Mouse (Mus musculus) adrenal gland, adult (tissue): Measurements from ENCODE around the gene Lyrm7.

ENCODE experiments used
- DNase-seq, 2 experiments: peaks; one replicate each; pipeline ENCODE4 v3.0.0; 2022 to 2023; ENCODE audit warnings: low spot score in 1 of 2; ENCODE audit not compliant: inconsistent age in 2 of 2

Lyrm7 gene

DNA sequence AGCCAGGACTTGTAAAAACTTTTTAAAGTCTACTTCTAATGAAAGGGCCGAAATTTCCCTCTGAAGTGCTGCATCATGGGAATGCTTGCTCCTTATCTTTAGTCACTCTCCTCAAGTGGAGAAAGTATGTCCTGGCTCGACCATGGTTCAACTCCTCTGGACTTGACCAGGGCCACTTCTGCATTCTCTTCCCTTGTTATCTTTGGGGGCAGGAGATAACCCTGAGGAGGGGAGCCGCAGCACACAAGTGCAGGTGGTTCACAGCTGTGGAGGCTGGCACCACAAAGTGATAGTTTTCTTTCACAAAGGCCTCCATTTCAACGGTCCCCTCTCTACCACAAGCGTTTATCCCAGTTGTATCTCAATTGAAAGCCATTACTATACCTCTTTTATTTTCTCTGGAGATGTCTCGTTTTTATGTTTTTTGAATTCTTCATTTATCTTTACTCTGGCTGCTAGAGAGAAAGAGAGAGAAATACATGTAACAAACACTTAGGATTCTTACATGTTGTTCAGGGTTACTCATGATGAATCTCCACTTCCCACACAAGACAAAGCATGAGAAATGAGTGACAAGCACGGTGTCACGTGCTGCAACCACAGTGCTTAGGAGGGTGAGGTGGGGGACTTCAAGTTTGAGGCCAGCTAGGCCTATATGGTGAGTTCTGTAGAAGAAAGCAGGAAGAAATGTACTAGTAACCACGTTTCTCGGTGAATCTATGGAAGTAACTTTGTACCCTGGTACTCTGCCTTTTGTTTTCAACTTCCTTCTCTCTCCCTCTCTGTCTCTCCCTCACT, 10.6 kb downstream of the Lyrm7 start:
- no peak for DNase-seq

DNA sequence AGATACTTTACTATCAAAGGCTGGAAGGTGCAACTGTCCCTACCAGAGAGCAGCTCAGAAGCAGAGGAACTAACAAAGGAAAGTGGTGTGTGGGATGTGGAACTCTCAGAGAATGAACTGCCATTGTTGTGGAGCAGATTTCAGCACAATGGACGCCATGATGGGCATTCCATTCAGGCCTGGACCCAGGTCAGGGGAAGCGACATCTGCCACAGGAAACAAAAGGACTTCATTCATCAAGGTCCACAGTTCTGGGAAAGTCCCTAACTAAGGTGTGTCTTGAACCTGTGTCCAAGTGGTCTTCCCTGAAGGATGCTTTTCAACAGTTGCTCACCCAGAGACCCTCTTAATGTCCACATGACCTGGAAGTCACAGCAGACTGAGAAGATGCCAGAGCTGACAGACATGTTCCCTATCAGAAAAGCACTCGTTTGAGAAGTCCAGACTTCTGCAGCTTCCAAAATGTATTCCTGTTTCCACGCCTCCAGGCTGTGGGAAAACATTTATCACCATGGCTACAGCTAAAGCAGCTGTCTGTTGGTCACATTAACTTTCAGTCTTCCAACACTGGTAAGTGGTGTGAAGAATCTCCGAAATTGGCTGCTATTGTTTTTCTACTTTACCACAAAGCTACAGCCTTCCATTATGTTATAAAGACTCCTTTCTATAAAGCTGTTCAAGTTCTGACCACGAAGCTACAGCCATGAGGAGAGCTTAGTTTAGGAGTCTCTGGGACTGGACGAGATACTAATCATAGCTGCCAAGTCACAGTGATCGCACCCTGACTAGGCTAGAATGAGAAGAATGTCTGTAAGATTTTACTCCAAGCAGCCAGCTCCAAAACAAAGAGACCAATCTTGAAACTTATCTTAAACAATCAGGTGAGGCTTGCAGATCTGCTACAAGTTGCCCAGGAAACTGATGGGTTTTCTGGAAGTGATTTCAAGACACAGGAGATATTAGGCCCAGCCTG, 15.0 kb downstream of the Lyrm7 start:
- DNase-seq: no peak

DNA sequence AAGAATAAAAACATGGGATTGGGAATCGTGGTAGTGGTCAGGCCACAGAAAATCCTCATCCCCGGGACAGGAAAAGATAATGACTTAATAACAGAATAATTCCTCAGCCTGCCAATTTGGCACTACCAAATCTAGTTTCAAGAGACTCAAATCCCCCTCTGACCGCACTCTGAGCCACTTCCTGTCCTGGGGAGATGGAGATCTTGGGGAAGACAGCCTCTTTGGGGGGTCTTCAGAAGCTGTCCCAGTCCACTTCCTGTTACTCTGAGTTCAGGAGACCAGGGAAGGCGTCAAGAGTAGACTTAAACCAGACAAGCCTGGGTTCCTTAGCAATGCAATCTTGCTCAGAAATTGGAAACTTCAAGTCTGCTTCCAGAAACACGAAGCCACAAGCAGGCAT, 15.8 kb downstream of the Lyrm7 start:
- DNase-seq: no peak

DNA sequence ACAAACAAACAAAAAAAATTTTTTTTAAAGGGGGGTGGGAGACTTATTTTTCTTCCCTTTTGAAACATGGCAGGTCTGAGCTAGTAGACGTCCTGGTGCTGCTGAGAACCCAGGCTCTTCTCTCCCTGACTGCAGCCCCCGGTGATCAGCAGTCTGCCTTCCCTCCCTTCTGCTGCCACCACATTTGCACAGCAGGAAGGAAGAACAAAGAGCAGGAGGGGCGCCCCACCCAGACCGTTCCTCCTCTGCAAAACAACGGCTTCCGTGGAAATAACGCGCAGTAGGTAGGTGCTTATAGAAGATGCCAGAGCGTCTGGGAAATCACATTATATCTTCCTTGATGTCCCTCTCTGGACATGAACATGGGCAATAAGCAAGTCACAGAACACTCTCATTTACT, 16.3 kb downstream of the Lyrm7 start:
- no peak for DNase-seq

DNA sequence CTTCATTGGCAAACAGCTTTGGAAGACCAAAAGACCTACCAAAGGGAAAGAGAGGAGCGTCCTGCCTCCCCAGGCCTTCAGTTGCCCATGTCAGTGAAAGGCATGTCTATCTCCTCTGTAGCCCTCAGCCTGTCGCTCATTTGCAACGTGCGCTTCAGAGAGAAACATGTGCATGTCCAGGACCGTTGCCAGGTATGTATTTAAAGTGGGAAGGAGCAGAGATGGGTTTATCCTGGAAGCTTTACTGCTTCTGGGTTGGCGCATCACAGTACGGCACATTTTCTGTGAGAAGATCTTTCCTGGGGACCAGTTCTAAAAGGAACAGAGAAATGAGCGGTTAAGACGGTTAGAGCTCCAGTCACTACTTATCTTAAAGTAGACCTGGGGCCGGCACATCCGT, 19.8 kb downstream of the Lyrm7 start:
- no peak for DNase-seq

DNA sequence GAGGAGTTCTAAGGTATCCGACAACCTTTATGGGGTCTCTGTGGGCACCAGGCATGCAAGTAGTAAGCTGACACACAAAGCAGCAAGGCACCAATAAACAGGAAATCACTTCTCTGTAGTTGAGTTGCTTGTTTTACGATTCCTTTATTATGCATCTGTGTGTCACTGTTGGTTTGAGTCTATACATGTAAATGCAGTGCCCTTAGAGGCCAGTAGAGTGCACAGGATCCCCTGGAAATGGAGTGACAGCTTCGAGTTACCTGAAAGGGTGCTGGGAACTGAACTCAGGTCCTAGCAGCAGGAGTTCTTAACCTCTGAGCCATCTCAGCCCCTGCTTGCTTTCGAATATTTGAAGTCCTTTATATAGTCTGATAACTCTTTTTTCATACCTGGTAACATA, 21.0 kb downstream of the Lyrm7 start:
- no peak for DNase-seq

DNA sequence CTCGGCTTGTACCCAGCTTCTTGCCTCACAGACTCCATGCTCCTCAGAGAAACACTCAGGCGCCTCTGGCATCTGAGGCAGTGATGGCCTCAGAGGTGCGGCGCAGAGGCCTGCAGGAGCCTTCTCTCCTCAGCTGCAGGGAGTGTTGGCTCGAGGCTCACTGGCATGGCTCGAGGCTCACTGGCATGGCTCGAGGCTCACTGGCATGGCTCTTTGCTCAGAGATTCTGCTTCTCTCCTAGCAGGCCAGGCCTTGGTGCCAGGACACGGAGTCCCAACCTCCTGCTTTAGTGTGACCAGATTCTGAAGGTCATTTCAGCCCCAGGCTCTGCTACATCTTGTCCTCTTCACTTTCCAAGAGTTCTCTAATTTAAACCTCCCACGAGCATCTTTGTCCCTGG, 24.6 kb downstream of the Lyrm7 start:
- DNase-seq: peak in 1 of 2 experiments; percentile 42

DNA sequence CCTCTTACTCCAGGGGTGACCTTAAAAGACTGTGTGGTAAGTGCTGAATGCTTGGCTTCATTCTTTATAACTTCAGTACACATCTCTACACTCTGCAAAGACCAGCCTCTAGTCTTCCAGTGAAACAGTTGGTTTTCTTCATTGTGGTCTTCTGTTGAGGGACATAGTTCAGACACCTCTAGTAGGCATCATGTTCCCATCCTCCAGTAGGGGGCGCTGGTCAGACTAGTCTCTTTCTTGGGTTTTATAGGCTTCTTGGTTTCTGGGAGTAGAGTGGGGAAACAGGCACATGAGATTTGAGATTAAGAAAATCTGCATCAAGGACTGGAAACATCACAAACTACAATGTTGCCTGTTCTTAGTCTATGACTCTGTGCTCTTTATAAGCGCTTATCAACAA, 26.1 kb downstream of the Lyrm7 start:
- no peak for DNase-seq

DNA sequence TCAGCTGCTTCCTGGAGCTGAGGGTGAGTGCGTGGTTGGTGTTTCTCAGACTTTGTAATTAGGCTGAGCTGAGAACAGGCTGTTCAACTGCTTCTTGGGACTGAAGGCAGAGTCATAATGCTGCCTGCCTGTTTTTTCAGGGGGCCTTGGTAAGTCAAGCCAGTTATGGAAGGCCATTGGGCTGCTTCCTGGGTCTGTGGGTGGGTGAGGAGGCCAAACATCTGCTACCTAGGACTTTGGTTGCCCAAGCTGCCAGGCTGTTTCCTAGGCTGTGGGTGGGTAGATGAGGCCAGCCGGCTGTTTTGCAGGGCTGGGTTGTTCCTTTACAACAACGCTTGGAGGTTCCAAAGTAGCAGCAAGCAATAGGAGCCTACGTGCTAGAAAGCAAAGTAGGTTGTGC, 26.9 kb downstream of the Lyrm7 start:
- DNase-seq: no peak

DNA sequence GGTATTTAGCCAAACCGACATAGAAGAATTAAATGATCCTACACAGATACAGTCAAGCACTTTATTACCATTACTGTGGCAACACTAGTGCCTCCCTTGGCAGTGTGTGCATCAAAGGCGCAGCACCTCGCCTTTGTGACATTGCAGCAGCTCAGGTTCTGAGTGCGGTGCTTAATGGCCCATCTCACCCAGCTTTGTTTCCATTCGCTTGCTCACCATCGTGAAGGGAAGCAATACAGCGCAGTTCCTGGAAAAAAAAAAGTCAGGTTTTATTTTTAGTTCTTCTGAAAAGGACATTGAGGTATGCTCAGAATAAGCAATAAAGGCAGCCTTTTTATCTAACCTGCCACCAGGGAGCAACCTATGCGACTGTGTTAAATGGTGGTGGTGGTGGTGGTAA, 33.9 kb downstream of the Lyrm7 start:
- DNase-seq: no peak

DNA sequence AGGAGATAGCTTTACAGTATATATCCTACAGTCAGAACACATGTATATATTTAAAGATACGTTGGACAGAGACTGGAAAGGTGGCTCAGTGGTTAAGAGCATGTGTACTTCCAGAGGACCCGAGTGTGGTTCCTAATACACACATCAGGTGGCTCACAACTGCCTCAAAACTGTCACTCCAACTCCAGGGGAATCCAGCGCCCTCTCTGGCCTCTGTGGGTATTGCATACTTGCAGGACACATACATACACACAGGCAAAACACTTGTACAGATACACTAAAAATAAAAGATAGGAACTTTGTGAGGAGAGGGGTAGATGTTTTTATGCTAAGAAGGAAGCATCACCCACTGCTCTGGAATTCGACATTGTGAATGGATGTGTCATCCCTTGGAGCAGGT, 34.9 kb downstream of the Lyrm7 start:
- DNase-seq: no peak

DNA sequence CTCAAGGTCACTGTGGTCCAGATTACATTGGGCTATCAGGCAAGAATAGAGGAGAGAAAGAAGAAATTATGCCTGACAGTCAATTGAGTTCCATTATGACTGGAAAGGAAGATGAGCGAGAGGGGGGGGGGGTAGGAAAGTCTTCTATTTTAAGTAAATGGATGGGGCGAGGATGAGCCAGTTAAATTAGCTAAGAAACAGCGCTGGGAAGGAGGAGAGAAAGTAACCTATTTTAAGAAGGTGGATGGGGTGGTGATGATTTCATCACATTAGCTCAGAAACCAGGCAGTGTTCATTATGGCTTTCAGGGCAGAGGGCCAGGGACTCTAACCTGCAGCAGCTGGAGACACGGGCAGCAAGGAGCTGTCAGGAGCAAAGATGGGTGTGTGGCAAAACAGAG, 37.2 kb downstream of the Lyrm7 start:
- DNase-seq: no peak

DNA sequence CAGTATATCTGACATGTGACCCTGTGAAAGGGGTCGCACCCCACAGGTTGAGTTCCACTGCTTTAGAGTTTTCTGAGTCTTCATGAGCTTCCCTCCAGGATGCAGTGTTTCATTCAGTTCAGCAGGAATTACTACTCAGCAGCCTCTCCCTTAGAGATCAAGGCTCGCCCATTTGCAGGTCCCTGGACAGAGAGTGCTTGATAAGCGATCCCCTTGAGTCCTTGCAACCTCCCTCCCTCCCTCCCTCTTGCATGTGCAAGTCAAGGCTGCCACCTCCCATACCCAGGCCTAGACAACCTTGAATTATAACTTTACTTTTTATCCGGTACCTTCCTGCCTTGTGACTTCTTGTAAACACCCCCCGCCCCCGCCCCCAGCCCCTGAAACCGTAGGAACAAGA, 41.2 kb downstream of the Lyrm7 start:
- peak; percentile 29 to 55 for DNase-seq

DNA sequence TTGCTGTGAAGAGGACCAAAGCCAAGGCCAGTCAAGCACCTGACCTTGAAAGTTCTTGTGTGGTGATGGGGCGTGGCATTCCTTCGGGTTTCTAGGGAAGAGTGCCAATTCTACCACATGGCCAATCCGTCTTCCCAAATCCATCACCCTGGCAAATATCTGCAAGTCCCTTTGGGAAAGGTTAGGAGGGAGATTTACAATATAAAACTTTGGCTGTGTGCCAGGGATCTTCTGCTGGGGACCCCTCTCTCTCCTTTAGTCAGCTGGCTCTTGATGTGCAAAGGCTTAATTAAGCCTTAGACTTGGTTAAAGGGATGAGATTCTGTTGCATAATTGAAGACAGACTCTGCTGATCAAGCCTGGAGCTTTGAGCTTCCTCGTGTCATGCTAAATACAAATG, 43.3 kb downstream of the Lyrm7 start:
- no peak for DNase-seq

DNA sequence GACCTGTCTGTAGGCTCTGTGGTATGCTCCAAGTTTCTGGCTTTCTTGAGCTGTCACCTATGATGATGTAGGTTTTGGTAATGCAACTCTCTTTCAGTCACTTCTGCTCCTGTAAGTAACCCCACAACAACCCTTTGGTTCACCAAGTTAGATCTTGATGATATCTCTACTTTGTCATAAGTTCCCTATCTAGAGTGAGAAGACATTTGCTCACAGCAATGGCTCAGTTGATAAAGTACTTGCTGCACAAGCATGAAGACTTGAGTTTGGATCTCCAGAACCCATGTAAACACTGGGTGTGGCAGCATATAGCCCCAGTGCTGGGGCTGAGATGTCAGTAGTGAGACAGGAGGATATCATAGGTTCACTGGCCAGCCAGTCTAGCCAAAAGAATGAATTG, 45.1 kb downstream of the Lyrm7 start:
- DNase-seq: no peak

DNA sequence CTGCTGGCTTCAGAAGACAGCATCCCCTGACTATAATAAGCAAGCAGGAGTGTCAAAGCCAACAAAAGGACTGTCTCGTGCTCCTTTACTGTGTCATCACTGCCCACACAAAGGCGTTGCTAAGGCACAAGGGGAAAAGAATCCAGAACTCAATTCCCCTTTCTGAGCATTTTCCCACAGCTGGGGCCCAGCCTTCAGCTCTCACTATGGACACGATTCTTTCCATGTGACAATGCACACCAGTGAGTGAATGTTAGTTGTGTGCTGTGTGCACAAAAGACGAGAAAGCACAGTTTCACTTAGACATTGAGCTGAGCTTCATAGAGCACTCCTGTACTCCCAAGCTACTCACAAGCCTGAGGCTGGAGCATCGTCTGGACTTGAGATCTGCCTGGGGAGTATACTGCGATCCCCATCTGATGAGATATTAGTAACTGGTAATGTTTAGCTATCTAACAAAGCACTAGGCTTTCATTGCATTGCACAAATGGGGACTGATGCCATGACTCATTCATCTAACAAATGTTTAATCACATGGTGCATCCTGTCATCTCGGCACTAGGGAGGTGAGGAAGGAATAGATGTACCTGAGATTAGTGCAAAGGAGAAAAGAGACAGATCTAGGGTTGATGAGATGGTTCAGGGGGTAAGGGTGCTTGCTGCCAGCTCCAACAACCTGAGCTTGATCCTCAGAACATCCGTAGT, 47.8 kb downstream of the Lyrm7 start:
- no peak for DNase-seq

DNA sequence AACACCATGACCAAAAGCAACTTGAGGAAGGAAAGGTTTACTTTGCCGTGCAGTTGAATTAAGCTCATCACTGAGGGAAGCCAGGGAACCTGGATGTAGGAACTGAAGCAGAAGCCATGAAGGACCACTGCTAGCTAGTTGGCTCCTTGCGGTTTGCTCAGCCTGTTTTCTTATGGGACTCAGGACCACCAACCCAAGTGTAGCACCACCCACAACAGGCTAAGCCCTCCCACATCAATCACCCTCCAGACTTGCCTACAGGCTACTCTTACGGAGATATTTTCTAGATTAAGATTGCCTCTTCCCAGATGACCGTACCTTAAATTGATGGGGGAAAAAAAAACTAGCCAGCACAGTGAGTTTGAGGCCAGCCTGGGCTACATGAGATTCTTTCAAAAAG, 48.4 kb downstream of the Lyrm7 start:
- no peak for DNase-seq

DNA sequence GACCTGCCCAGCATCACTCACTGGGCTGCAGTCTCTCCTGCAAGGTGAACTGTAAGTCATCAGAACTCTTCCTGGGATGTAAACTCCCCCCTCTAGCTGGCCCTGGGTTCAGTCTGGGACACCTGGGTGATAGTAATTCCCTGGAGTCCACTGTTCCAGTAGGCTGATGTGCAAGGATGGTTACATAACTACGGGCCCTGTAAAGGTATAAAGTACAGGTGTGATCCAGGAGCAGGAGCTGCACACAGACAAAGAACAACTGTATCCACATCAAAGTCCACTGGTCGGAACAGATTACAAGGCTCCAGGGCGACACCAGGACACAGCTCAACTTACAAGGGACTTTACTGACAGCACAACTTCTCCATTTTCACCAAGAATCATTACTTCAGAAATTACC, 49.7 kb downstream of the Lyrm7 start:
- DNase-seq: no peak

DNA sequence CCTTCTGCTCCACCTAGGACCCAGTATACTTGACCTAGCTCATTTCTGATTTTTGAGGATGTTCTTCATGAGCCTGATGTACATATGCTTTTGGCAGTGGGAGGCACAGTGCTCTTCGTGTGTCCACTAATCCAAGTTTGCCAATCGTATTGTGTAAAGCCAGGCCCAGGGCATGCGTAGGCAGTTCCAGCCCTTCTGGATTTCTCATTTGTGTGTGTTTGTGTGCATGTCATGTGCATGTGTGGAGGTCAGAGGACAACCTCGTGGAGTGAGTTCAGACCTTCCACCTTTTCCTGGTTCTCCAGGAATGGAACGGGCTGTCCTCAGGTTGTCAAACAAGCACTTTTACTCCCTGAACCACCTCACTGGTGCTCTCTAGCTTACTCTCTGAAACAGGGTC, 51.1 kb downstream of the Lyrm7 start:
- no peak for DNase-seq

DNA sequence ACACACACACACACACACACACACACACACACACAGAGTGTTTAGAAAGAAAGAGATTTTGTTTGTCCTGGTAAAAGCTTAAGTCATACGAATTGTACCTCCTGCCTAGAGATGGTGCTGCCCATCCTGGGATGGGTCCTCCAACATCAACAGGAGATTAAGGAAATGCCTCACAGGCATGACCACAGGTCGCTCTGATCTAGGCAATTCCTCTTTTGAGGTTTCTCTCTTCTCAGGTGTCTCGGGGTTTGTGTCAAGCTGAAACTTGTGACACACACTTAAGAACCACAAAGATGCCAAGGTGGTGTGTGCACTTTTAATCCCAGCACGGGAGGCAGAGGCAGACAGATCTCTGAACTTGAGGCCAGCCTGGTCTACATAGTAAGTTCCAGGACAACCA, 52.5 kb downstream of the Lyrm7 start:
- no peak for DNase-seq

DNA sequence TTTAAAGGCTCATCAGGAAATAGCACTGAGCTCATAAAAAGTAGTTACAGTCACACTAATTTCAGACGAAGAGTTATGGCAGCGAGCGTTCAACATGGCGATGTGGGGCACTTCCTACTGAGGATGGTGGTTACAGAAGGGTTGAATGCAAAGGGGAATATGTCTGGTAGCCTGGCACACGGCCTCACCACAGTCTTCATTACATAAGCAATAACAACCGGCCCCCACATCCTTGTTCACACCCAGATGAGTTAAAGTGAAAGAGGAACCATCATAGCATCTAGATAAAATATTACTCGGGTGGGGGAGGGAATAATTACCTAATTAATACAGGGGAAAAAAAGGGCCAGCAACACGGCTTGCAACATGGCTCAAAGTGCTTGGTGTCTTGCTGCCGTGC, 53.0 kb downstream of the Lyrm7 start:
- no peak for DNase-seq

DNA sequence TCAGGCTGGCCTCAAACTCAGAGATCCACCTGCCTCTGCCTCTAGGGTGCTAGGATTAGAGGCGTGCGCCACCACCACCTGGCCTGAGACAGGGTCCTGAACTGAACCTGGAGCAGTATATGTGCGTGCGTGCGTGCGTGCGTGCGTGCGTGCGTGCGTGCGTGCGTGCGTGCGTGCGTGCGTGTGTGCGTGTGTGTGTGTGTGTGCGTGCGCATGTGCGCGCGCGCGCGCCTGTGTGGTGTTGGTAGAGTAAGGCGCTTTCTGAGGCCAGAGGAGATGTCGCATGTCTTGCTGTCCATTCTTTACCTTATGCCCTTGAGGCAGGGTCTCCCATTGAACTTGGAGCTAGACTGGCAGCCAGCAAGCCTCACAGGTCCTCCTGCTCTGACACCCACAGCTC, 53.8 kb downstream of the Lyrm7 start:
- DNase-seq: no peak
